Mouse (Mus musculus): ENCODE results near the gene Exo5.

Gene Exo5

GRCm38 (mm10) chr4:120905644-120906043 is 19.2 kb downstream of the Exo5 start:
- DNase-seq (ENCODE audit: low spot score in 2 of 2) = no peak

- DNase-seq (ENCODE audit: low spot score in 2 of 2) = no peak
These were observed 20.3 kb downstream of the Exo5 start for GRCm38 (mm10) chr4:120904533-120904932.

DNA sequence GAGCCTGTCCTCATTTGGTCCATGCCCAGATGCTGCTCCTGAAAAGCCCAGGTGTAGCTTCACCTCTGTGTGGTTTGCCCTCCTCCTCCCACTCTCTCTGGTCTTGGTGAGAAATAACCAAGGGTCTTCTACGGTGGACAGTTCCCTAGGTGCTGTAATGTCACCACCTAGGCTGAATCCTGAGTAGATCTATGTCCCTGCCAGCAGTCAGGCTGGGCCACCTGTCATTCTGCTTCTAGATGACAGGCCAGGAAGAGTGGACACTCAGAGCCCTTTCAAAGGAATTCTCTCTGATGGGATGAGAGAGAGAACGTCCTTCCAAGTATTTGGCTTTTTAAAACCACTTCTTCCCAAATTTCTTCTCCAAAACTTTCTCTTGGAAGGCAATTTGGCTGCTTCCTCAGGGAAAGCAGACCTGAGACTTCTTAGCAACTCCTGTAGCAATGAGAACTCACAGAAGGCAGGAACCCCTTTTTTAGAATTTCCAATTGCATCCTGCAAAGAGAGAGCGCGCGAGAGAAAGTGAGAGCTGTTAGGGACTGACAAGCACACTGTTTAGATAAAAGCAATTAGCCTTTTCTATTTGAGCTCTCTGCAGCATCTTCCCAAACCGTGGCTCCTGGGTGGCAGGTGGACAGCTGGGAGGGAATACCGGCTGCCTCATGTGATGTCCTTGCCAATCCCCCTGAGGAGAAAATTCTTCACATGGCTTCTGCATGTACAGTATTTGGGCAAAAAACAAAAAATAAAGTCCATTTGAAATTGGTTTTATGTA is 28.8 kb downstream of the Exo5 start:
- DNase-seq (ENCODE audit: low spot score in 2 of 2) = no peak

GRCm38 (mm10) chr4:120895226-120895625 is 29.6 kb downstream of the Exo5 start:
- DNase-seq (ENCODE audit: low spot score in 2 of 2) = no peak

- DNase-seq (ENCODE audit: low spot score in 2 of 2) = no peak
These were observed 30.2 kb downstream of the Exo5 start for GRCm38 (mm10) chr4:120894584-120894983.

DNA sequence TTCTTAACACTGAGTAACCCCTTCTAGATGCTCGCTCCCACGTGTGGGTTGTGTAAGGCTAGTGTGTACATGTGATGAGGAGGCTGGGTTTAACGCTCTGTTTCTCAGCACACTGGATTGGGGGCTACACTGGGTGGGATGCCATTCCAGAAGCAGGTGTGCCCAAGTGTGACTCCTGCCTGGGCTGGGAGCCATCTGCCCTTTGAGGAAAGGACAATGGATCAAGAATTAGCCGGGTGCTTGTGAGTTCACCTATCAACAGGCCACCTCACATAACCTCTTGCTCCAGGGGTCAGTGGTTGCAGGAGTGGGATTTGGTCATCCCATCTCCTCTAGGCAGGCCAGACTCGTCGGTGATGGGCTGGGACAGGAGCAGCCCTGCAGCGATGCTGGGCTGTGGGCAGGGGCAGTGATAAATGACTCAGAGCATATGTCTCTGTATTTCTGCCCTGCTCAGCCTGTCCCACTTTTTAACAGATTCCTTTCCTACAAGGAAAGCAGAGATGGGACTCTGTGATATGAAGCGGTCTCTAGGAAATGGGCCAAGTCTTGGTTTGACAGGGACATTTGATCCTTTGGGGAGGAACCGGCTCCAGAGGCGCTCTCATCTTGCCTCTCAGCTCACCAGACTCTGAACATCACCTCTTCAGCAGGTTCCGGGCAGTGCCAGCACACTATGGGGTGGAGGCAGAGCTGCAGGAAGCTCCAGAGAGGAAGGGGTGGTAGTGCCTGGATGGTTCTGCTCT is 31.0 kb downstream of the Exo5 start:
- DNase-seq (ENCODE audit: low spot score in 2 of 2) = no peak

- DNase-seq (ENCODE audit: low spot score in 2 of 2) = no peak
These were observed 32.3 kb downstream of the Exo5 start for GRCm38 (mm10) chr4:120892516-120892915.

DNA sequence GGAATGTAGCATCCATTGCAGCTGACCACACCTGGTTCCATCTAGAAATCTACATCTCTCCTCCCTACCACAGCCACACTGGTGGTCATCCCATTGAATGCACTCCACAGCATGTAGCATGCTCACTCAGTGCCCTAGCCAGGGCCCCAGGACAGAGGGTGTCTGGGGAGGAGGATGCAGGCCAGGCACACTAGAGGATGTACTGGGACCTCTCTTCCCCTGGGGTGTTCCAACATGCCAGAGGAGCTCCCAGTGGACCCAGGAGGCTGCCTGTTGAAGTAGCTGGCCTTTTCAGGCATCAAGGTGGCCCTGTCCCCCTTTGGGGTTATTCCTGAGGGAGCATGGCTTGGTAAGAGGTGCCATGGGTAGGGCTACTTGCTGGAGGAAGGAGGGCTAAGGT is 32.9 kb downstream of the Exo5 start:
- DNase-seq (ENCODE audit: low spot score in 2 of 2) = no peak

- DNase-seq (ENCODE audit: low spot score in 2 of 2) = no peak
These were observed 33.9 kb downstream of the Exo5 start for GRCm38 (mm10) chr4:120890754-120891440.

GRCm38 (mm10) chr4:120888884-120889283 is 35.9 kb downstream of the Exo5 start:
- DNase-seq (ENCODE audit: low spot score in 2 of 2) = no peak

DNA sequence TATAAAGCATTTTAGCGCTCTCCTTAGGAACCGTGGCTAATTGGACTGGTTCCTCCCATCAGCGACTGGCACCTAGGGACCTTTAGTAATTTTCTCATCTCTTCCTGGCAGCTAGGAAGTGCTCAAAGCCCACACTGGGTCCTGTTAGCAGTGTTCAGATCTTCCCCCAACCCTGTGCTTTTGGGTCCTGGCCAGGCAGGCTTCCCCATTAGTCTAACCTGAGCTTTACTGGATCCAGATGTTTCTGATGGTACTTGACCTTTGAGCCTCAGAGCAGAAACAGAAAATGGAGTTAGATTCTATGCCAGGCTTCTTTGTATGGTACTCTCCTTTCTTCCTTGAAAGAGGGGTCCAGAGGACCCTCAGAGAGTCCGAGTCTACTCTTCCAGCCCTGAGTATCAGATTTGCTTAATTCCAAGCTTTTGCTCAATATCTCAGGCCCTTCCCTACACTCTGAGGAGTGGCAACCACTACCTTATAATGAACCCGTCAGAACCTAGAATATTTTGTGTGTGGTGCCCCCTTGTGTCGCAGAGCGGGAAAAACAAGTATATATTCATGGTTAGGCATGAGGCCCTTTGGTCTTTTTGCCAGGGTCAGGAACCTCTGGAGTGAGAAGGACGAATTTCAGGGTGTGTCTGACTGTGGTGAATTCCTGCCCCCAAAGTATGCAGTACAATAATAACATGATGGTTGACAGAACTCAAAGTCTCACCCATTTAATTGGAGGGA is 37.3 kb downstream of the Exo5 start:
- peak; percentile 76 to 77 for DNase-seq (ENCODE audit: low spot score in 2 of 2)

- DNase-seq (ENCODE audit: low spot score in 2 of 2) = no peak
These were observed 38.0 kb downstream of the Exo5 start for GRCm38 (mm10) chr4:120886811-120887210.

- no peak for DNase-seq (ENCODE audit: low spot score in 2 of 2)
These were observed 38.7 kb downstream of the Exo5 start for GRCm38 (mm10) chr4:120886131-120886530.

GRCm38 (mm10) chr4:120885208-120886120 is 39.4 kb downstream of the Exo5 start:
- no peak for DNase-seq (ENCODE audit: low spot score in 2 of 2)

DNA sequence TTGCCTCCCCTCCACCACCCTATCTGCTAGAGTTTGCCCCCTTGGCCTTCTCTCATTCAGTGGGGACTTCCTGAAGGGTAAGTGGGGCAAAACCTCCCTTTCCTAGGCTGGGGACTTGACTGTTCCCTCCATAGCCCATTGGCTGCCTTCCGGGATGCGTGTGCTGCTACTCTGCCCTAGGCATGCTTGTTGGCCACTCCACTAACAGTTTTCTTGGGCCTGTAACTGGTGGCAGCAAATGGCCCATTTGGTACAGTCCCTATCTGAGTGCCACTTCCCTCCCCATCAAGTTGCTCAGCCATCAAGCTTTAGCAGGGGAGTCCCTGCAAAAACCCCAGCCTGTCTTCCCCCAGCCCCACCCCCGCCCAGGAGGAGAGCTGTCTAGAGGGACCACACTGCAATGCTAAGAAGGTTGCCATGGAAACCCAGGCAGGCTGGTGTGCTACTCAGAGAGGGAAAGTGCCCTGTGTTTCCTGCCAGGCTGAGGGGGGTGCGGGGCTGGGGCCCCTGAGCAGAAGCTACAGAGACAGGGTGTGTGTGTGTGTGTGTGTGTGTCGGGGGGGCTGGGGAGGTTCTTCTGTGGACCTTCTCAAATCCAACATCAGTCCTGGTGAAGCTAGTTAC is 42.7 kb downstream of the Exo5 start:
- peak; percentile 51 to 73 for DNase-seq (ENCODE audit: low spot score in 2 of 2)

DNA sequence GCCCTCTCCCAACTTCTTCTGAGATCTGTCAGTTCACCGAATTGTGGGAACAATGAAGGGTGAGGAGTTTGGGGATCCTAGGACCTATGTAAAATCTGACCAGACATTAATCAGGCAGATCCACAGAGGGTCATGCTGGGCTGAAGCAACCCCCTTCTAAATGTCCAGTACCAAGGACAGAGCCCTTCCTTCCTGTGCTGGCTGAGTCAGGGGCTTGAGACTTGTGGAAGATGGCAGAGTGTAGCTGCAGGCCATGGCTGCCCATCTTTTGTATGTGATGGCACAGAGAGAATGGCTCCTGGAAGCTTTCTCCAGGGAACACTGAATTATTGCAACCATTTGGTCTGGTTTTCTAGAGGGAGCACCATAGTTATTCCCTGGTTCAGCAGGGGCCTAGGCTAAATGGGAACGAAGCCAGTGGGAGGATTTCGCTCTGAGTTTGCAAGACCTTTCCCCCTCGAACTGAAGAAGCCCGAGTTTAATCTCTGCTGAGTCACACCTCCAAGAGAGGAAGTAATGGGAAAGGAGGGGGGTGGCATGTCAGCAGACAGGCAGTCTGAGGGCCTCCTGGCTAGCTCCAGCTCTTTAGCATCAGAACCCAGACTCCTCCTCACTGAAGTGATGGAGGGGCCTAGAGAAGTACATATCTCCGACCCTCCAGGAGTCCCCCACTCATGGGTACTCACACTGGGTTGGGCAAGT is 43.9 kb downstream of the Exo5 start:
- no peak for DNase-seq (ENCODE audit: low spot score in 2 of 2)

DNA sequence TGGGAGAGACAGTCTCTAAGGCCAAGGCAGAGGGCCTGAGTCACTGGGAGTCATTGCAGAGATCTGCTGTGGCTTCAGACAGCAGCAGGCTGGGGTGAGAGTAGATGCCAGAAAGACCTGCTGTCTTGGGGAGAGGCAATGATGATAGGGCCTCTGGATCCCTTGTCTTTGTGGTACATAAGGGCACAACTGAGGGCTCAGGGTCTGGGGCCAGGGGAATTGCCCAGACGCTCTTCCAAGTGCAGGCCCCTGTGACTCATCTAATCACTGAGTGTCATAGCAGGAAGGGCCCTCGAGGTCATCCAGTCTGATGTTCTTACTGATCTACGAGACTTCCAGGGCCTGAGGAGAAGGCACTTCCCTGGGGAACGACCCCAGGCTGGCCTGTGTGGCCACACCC is 45.4 kb downstream of the Exo5 start:
- no peak for DNase-seq (ENCODE audit: low spot score in 2 of 2)

DNA sequence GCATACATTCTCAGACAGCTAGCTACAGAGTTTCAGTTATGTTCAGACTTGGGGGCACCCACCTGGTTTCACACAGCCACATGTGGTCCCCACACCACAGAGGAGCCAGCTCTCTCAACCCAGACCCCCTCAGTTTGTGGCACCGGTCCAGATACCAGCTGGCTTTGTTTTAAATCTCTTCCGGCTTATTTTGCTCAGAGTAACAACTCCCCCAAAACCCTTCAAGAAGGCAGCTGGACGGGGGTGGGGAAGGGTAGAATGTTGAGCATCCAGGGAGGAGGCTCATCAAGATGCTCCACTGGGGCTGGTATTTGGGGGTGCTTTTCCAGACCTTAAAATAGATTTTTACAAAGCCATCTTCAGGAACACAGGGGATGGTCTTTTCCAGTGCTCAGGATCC is 46.1 kb downstream of the Exo5 start:
- peak; percentile 71 for DNase-seq (ENCODE audit: low spot score in 2 of 2)

DNA sequence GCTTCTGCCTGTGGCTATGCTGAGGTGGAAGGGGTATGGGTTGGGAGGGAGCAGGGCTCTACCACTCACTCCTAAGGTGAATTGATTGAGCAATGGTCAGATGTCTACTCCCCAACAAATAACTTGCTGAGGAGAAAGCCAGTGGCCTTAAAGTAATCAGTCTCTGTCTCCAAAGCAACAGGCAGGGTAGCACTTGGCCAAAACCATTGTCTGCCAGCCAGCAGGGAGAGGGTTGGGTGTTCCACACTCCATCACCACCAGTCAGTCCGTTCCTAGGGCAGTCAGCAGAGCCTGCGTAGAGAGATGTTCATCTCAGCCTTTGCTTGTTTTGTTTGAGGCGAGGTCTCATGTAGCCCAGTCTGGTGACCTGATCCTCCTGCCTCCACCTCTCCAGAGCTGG is 48.9 kb downstream of the Exo5 start:
- no peak for DNase-seq (ENCODE audit: low spot score in 2 of 2)

Measured in right cerebral cortex, adult 2 months (tissue).